Mouse (Mus musculus): ENCODE results near the gene Asb5.

- TF ChIP-seq CTCF (IDR thresholded peaks at IDR 0.05; ENCODE audit: low read depth, low read length) (no peak), POLR2AphosphoS5 (IDR thresholded peaks at IDR 0.05; ENCODE audit: insufficient replicate concordance, low read depth, low read length) (no peak), GATA2 (IDR thresholded peaks at IDR 0.05; ENCODE audit: borderline replicate concordance, low read depth, low read length) (no peak), TAL1 (conservative IDR thresholded peaks at IDR 0.05; ENCODE audit: low read depth, low read length) (no peak), GATA1 (IDR thresholded peaks at IDR 0.05; ENCODE audit: borderline replicate concordance, low read length) (no peak)
Measured at GRCm38 (mm10) chr8:54541331-54541730, 12.0 kb downstream of the Asb5 start.
